Mouse (Mus musculus) liver, embryonic 13.5 days (tissue): Measurements from ENCODE around the gene Nop2. TPM values are rescaled to one million over a fixed set of nuclear protein-coding genes. Genes with fewer than 3 reads are reported as not detected.
"Not testable (repeated sequence)": the region's sequence is repeated elsewhere in the genome, so short reads cannot be mapped to it uniquely, and the experiment has no call there.

Source experiments
- ATAC-seq: fragments of 200-750 bp; cut with Nextera tagmentation; 2 replicates; pipeline ENCODE4 v1.8.0; 2017; ENCODE audit warnings: low read depth, mild to moderate bottlenecking, moderate number of reproducible peaks, moderate library complexity
- DNase-seq: peaks from one replicate; pipeline ENCODE4 v3.0.0; 2022
- H3K27ac ChIP-seq: fragments of 300-500 bp; sonication (generic); 2 replicates; pipeline ENCODE4 v1.5.1; 2015; ENCODE audit warnings: moderate library complexity, mild to moderate bottlenecking, inconsistent platforms
- H3K27me3 ChIP-seq: fragments of 300-500 bp; sonication (generic); 2 replicates; pipeline ENCODE4 v1.6.1; 2015; ENCODE audit warnings: mild to moderate bottlenecking, inconsistent platforms
- H3K36me3 ChIP-seq: fragments of 300-500 bp; sonication (generic); 2 replicates; pipeline ENCODE4 v1.6.1; 2015; ENCODE audit warnings: mild to moderate bottlenecking, inconsistent platforms
- H3K4me1 ChIP-seq: fragments of 300-500 bp; sonication (generic); replicated peaks from 2 replicates; pipeline ENCODE4 v1.6.1; 2015; ENCODE audit warnings: inconsistent platforms
- H3K4me2 ChIP-seq: fragments of 300-500 bp; sonication (generic); 2 replicates; pipeline ENCODE4 v1.6.1; 2015; ENCODE audit warnings: inconsistent platforms, mild to moderate bottlenecking, moderate library complexity
- H3K4me3 ChIP-seq: fragments of 300-500 bp; sonication (generic); replicated peaks from 2 replicates; pipeline ENCODE4 v1.5.1; 2015; ENCODE audit warnings: mild to moderate bottlenecking, inconsistent platforms
- H3K9ac ChIP-seq: fragments of 300-500 bp; sonication (generic); 2 replicates; pipeline ENCODE4 v1.6.1; 2015; ENCODE audit warnings: mild to moderate bottlenecking, inconsistent platforms
- H3K9me3 ChIP-seq: fragments of 300-500 bp; sonication (generic); replicated peaks from 2 replicates; pipeline ENCODE4 v1.6.1; 2016; ENCODE audit warnings: inconsistent platforms
- WGBS: fragments of 180-500 bp; shearing (Covaris S2); methylation state at CpG from one replicate; pipeline ENCODE4 v1.1.7; 2015; ENCODE audit not compliant: insufficient replicate concordance; 5-methylcytosine and 5-hydroxymethylcytosine counted together
- polyA plus RNA-seq: library from polyadenylated mRNA; unstranded; fragments of >200 nt; fragmentation: Nextera tagmentation; extraction: Ambion mirVana; gene quantifications from 2 replicates; pipeline ENCODE4 v1.2.1, GENCODE M21; 2015

The Nop2 gene
- polyA plus RNA-seq, 1 experiment from 2014 or later: 60.6 TPM

GRCm38 (mm10) chr6:125155262-125155661 lies 23.6 kb downstream of the Nop2 start:
- H3K4me3 ChIP-seq: no peak overlapping the region
- DNase-seq: no peak
- no peaks in the 10 kb centered on the region for H3K9me3 ChIP-seq
- H3K4me1 ChIP-seq: peaks cover 78% of the 10 kb centered on the region
- no peak overlapping the region for H3K4me2 ChIP-seq
- no peaks in the 10 kb centered on the region for H3K27me3 ChIP-seq
- 48% methylated on average over 8 of the region's 8 CpGs for WGBS
- H3K27ac ChIP-seq: 0 out of 2 replicates have a peak overlapping the region, but pooled peaks have one; percentile 2
- ATAC-seq: peak; percentile 44
- H3K9ac ChIP-seq: no peak overlapping the region
- peaks cover 52% of the 10 kb centered on the region for H3K36me3 ChIP-seq

DNA sequence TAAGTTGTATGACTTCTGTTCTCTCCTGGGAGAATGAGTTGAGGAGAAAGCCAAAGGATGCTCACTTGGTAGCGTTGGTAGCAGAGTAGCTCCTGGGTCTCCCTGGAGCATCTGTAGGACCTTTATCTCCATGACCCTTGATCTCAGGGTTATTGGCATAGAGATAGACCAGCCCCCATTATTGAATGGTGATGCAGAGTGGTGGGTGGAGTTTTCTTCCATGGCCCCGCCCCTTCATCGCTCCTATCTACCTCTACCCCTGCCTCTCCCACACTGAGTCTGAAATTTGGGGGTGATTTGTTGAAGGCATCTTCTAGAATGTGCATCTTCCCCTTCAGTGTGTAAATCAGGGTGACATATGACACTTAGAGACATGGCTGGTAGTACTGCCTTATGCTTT lies 24.8 kb downstream of the Nop2 start:
- Histone ChIP-seq H3K27me3 (no peaks in the 10 kb centered on the region), H3K9ac (no peak overlapping the region), H3K4me3 (no peak overlapping the region), H3K4me1 (peaks cover 84% of the 10 kb centered on the region), H3K9me3 (no peaks in the 10 kb centered on the region), H3K27ac (no peak overlapping the region), H3K4me2 (no peak overlapping the region), H3K36me3 (peaks cover 57% of the 10 kb centered on the region)
- ATAC-seq (no peak), DNase-seq (no peak)
- 70% methylated on average over 3 of the region's 3 CpGs for WGBS

GRCm38 (mm10) chr6:125156903-125157614 lies 25.4 kb downstream of the Nop2 start:
- H3K36me3 ChIP-seq: peaks cover 59% of the 10 kb centered on the region
- peaks cover 84% of the 10 kb centered on the region for H3K4me1 ChIP-seq
- WGBS: 70% methylated on average over 7 of the region's 7 CpGs
- H3K27me3 ChIP-seq: no peaks in the 10 kb centered on the region
- H3K9ac ChIP-seq: no peak overlapping the region
- no peak for DNase-seq
- no peak for ATAC-seq
- no peaks in the 10 kb centered on the region for H3K9me3 ChIP-seq
- no peak overlapping the region for H3K4me2 ChIP-seq
- no peak overlapping the region for H3K4me3 ChIP-seq
- no peak overlapping the region for H3K27ac ChIP-seq

GRCm38 (mm10) chr6:125158944-125159492 lies 27.3 kb downstream of the Nop2 start:
- Histone ChIP-seq H3K4me3 (no peak overlapping the region), H3K9ac (no peak overlapping the region), H3K27ac (no peak overlapping the region; the same call in none of the 2 replicates), H3K27me3 (no peaks in the 10 kb centered on the region), H3K36me3 (peaks cover 65% of the 10 kb centered on the region), H3K9me3 (no peaks in the 10 kb centered on the region), H3K4me2 (no peak overlapping the region), H3K4me1 (peaks cover 82% of the 10 kb centered on the region)
- WGBS: 83% methylated on average over 15 of the region's 15 CpGs
- ATAC-seq (no peak), DNase-seq (no peak)

DNA sequence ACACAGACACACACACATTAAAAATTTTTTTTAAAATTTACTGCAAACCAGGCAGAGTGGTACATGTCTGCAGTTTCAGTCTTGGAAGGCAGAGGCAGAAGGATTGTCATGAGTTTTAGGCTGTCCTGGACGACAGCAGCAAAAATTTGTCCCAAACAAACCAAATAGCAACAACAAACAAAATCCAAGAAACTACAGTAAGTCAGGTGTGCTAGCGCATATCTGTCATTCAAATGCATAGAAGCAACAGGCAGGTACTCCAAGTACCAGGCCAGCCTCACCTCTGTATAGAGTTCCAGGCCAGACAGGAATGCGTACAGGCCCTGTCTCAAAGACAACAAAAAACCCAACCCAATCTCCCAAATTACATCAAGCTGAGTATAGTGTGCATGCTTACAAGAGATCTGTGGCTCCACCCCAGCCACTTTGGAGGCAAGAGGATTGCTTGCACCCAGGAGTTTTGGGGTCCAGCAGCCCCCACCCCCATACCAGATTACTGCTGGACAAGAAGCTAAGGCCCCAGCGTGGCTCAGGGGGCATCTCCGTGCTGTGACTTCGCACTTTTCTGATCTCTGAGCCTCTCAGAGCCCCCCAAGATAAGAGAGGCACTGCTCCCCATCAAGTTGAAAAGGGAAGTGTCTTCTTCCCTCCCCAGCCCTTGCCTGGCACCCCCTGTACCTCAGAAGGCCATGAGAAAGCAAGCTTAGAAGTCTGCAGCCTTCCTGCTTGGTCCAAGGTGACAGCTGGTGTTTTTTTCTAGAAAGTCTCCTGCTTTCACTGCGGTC lies 28.3 kb downstream of the Nop2 start:
- Histone ChIP-seq H3K4me1 (peaks cover 81% of the 10 kb centered on the region), H3K36me3 (peaks cover 69% of the 10 kb centered on the region), H3K27me3 (no peaks in the 10 kb centered on the region), H3K9ac (peak overlapping the region; percentile 3), H3K4me2 (peak overlapping the region; percentile 36), H3K27ac (peak overlapping the region; percentile 71), H3K9me3 (no peaks in the 10 kb centered on the region), H3K4me3 (no peak overlapping the region)
- WGBS: 66% methylated on average over 7 of the region's 7 CpGs
- DNase-seq (no peak), ATAC-seq (no peak)

DNA sequence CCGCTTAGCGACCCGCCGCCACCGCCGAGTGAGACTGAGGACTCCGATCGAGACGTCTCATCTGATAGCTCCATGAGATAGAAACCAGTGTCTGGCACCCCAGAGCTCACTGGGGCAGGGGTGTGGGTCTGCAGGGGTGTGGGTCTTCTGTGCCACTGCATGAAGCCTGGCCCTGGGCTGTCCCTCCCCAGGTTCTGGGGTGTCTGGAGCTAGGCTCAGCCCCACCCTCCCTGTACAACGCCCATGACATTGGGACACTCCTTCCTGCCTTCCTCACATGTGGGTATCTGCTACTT lies 28.8 kb downstream of the Nop2 start:
- peak overlapping the region; percentile 71 for H3K27ac ChIP-seq
- H3K4me3 ChIP-seq: no peak overlapping the region
- peak overlapping the region; percentile 3; the same call in 1 of the 2 replicates for H3K9ac ChIP-seq
- peaks cover 76% of the 10 kb centered on the region for H3K4me1 ChIP-seq
- no peaks in the 10 kb centered on the region for H3K9me3 ChIP-seq
- H3K36me3 ChIP-seq: peaks cover 69% of the 10 kb centered on the region
- DNase-seq (no peak), ATAC-seq (no peak)
- H3K4me2 ChIP-seq: peak overlapping the region; percentile 36
- WGBS: 50% methylated on average over 10 of the region's 10 CpGs
- no peaks in the 10 kb centered on the region for H3K27me3 ChIP-seq

GRCm38 (mm10) chr6:125160854-125161760 lies 29.4 kb downstream of the Nop2 start:
- Histone ChIP-seq H3K4me3 (no peak overlapping the region), H3K36me3 (peaks cover 69% of the 10 kb centered on the region), H3K27ac (peak overlapping the region; percentile 71), H3K27me3 (no peaks in the 10 kb centered on the region), H3K4me2 (peak overlapping the region; percentile 36), H3K9ac (peak overlapping the region; percentile 26; the same call in 1 of the 2 replicates), H3K9me3 (no peaks in the 10 kb centered on the region), H3K4me1 (peaks cover 76% of the 10 kb centered on the region)
- ATAC-seq: 0 out of 2 replicates have a peak, but pooled peaks have one; percentile 5
- WGBS: 19% methylated on average over 22 of the region's 22 CpGs
- peak; percentile 53 for DNase-seq

DNA sequence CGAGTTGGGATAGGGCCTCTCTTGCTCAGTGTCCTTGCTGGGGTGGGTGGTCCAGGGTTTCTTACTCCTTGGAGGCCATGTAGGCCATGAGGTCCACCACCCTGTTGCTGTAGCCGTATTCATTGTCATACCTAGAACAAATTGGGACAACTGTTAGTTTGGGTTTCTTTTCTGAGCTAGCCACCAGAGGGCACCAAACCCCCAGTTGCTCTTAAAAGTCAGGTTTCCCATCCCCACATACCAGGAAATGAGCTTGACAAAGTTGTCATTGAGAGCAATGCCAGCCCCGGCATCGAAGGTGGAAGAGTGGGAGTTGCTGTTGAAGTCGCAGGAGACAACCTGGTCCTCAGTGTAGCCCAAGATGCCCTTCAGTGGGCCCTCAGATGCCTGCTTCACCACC lies 30.3 kb downstream of the Nop2 start:
- not testable (repeated sequence) for H3K9me3 ChIP-seq, H3K4me2 ChIP-seq, H3K4me3 ChIP-seq, ATAC-seq, H3K9ac ChIP-seq, H3K27me3 ChIP-seq
- WGBS: 18% methylated on average over 4 of the region's 5 CpGs
- peak; percentile 50 for DNase-seq
- Histone ChIP-seq H3K4me1 (peaks cover 76% of the 10 kb centered on the region), H3K27ac (0 out of 2 replicates have a peak overlapping the region, but pooled peaks have one; percentile 13), H3K36me3 (peaks cover 74% of the 10 kb centered on the region)

DNA sequence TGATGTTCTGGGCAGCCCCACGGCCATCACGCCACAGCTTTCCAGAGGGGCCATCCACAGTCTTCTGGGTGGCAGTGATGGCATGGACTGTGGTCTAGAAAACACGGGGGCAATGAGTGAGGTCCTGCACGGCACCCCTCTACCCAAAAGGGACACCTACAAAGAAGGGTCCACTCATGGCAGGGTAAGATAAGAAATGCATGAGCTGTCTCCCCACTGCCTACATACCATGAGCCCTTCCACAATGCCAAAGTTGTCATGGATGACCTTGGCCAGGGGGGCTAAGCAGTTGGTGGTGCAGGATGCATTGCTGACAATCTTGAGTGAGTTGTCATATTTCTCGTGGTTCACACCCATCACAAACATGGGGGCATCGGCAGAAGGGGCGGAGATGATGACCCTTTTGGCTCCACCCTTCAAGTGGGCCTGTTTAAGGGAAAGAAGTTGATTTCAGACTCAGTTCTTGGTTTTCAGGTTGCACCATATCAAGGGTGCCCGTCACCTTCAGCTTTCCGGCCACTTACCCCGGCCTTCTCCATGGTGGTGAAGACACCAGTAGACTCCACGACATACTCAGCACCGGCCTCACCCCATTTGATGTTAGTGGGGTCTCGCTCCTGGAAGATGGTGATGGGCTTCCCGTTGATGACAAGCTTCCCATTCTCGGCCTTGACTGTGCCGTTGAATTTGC lies 31.1 kb downstream of the Nop2 start:
- DNase-seq: not testable (repeated sequence)
- WGBS: 61% methylated on average over 12 of the region's 16 CpGs

GRCm38 (mm10) chr6:125163801-125164657 lies 32.3 kb downstream of the Nop2 start:
- H3K9ac ChIP-seq: peak overlapping the region; percentile 91
- ATAC-seq (no peak), DNase-seq (peak; percentile 28)
- H3K9me3 ChIP-seq: no peaks in the 10 kb centered on the region
- peaks cover 88% of the 10 kb centered on the region for H3K4me1 ChIP-seq
- peak overlapping the region; percentile 80 for H3K4me3 ChIP-seq
- H3K4me2 ChIP-seq: peak overlapping the region; percentile 79
- H3K36me3 ChIP-seq: peaks cover 78% of the 10 kb centered on the region
- WGBS: 8% methylated on average over 20 of the region's 20 CpGs
- H3K27me3 ChIP-seq: no peaks in the 10 kb centered on the region
- peak overlapping the region; percentile 91 for H3K27ac ChIP-seq

More for the DNA sequence above, 31.1 kb downstream of the Nop2 start:
- H3K9ac ChIP-seq, H3K27ac ChIP-seq, H3K9me3 ChIP-seq, H3K27me3 ChIP-seq, ATAC-seq: not testable (repeated sequence)
- Histone ChIP-seq H3K4me3 (0 out of 2 replicates have a peak overlapping the region, but pooled peaks have one; percentile 16), H3K4me1 (peaks cover 76% of the 10 kb centered on the region), H3K4me2 (peak overlapping the region; percentile 79), H3K36me3 (peaks cover 76% of the 10 kb centered on the region)
